Mouse (Mus musculus) midbrain, postnatal 0 days (tissue): ENCODE data around the gene Atg16l2. TPM values are rescaled to one million over a fixed set of nuclear protein-coding genes. Genes with fewer than 3 reads are reported as not detected.
A peak's percentile ranks its signal among the peaks of the same experiment; 100 is the strongest.

Source experiments
- ATAC-seq: fragments of 200-750 bp; cut with Nextera tagmentation; 2 replicates; pipeline ENCODE4 v1.8.0; 2017; ENCODE audit warnings: moderate number of reproducible peaks, mild to moderate bottlenecking, moderate TSS enrichment, moderate library complexity; ENCODE audit not compliant: low FRiP score
- DNase-seq: peaks from one replicate; pipeline ENCODE4 v3.0.0-alpha.2; 2015; ENCODE audit warnings: low spot score
- H3K27ac ChIP-seq: fragments of 300-500 bp; sonication (generic); 2 replicates; pipeline ENCODE4 v1.5.1; 2014; ENCODE audit warnings: low read depth, mild to moderate bottlenecking, low read length, mixed read lengths
- H3K27me3 ChIP-seq: fragments of 300-500 bp; sonication (generic); 2 replicates; pipeline ENCODE4 v1.6.1; 2014; ENCODE audit warnings: low read length, control low read depth, mixed read lengths; ENCODE audit not compliant: insufficient read depth
- H3K36me3 ChIP-seq: fragments of 300-500 bp; sonication (generic); 2 replicates; pipeline ENCODE4 v1.6.1; 2014; ENCODE audit warnings: low read length, control low read depth, mixed read lengths; ENCODE audit not compliant: insufficient read depth
- H3K4me1 ChIP-seq: fragments of 300-500 bp; sonication (generic); 2 replicates; pipeline ENCODE4 v1.6.1; 2014; ENCODE audit warnings: mild to moderate bottlenecking, control low read depth, antibody characterized with exemption, low read length, mixed read lengths; ENCODE audit not compliant: insufficient read depth
- H3K4me2 ChIP-seq: fragments of 300-500 bp; sonication (generic); 2 replicates; pipeline ENCODE4 v1.6.1; 2014; ENCODE audit warnings: low read depth, mild to moderate bottlenecking, low read length, mixed read lengths; ENCODE audit not compliant: poor library complexity, severe bottlenecking
- H3K4me3 ChIP-seq: fragments of 300-500 bp; sonication (generic); 2 replicates; pipeline ENCODE4 v1.5.1; 2014; ENCODE audit warnings: low read depth, mild to moderate bottlenecking, low read length, moderate library complexity
- H3K9ac ChIP-seq: fragments of 300-500 bp; sonication (generic); replicated peaks from 2 replicates; pipeline ENCODE4 v1.6.1; 2014; ENCODE audit warnings: mild to moderate bottlenecking, low read length, moderate library complexity, mixed read lengths; ENCODE audit not compliant: poor library complexity, severe bottlenecking
- H3K9me3 ChIP-seq: fragments of 300-500 bp; sonication (generic); 2 replicates; pipeline ENCODE4 v1.6.1; 2016; ENCODE audit warnings: low read length, control low read depth
- CTCF ChIP-seq: IDR thresholded peaks from 2 replicates; pipeline ENCODE4 v1.5.1; 2016; ENCODE audit warnings: antibody characterized with exemption, mild to moderate bottlenecking
- WGBS: fragments of 180-500 bp; shearing (Covaris S2); extraction: QIAGEN DNeasy Blood & Tissue Kit; methylation state at CpG from one replicate; pipeline ENCODE4 v1.1.7; 2014; 5-methylcytosine and 5-hydroxymethylcytosine counted together
- polyA plus RNA-seq: library from polyadenylated mRNA; unstranded; fragments of >200 nt; fragmentation: Nextera tagmentation; extraction: Ambion mirVana; gene quantifications from 2 replicates; pipeline ENCODE4 v1.2.1, GENCODE M21; 2015
- total RNA-seq: library from RNA; depleted of rRNA; stranded (reverse); fragments of >200 nt; gene quantifications from 2 replicates; pipeline ENCODE4 v1.2.3, GENCODE M21; 2014; rRNA removed

The Atg16l2 gene
- 17.0 and 31.5 TPM in 2 replicates for total RNA-seq
- polyA plus RNA-seq, result 22.4 and 22.6 TPM in 2 replicates

- under 1% methylated on average over 39 of the region's 39 CpGs for WGBS
- no peaks in the 10 kb centered on the region for H3K9me3 ChIP-seq
- peak; percentile 64 for TF ChIP-seq CTCF
These were observed at the start of gene Atg16l2 for GRCm38 (mm10) chr7:101301881-101302456. TSS of gene Atg16l2 (minus strand) at chr7:101302251.

GRCm38 (mm10) chr7:101349861-101350260 is 47.8 kb upstream of the Atg16l2 start:
- H3K9me3 ChIP-seq, result no peaks in the 10 kb centered on the region
- 49% methylated on average over 2 of the region's 2 CpGs for WGBS
- no peak overlapping the region for H3K4me2 ChIP-seq
- H3K27ac ChIP-seq, result peak overlapping the region; percentile 47; the same call in 1 of the 2 replicates
- no peak overlapping the region for H3K9ac ChIP-seq
- H3K36me3 ChIP-seq, result no peaks in the 10 kb centered on the region
- ATAC-seq, result peak; percentile 70
- 0 out of 2 replicates have a peak, but pooled peaks cover 5% of the 10 kb centered on the region for H3K4me1 ChIP-seq
- H3K4me3 ChIP-seq, result no peak overlapping the region
- H3K27me3 ChIP-seq, result no peaks in the 10 kb centered on the region; the same call in 1 of the 2 replicates
- peak; percentile 79 for DNase-seq
- TF ChIP-seq CTCF, result no peak

More at GRCm38 (mm10) chr7:101301881-101302456, at the start of gene Atg16l2:
- Histone ChIP-seq H3K4me1 (peaks cover 6% of the 10 kb centered on the region; the same call in 1 of the 2 replicates), H3K27me3 (peaks cover 3% of the 10 kb centered on the region; the same call in 1 of the 2 replicates), H3K36me3 (no peaks in the 10 kb centered on the region), H3K9ac (peak within 1 kb of the TSS; percentile 57), H3K4me3 (peak within 1 kb of the TSS; percentile 55), H3K27ac (peak within 1 kb of the TSS; percentile 60), H3K4me2 (peak within 1 kb of the TSS; percentile 92)
- DNase-seq, result peak; percentile 91
- peak; percentile 93 for ATAC-seq

- Histone ChIP-seq H3K27ac (no peak overlapping the region), H3K9ac (peak overlapping the region; percentile 39), H3K36me3 (0 out of 2 replicates have a peak, but pooled peaks cover 2% of the 10 kb centered on the region), H3K9me3 (no peaks in the 10 kb centered on the region), H3K4me3 (peak overlapping the region; percentile 44), H3K27me3 (no peaks in the 10 kb centered on the region; the same call in 1 of the 2 replicates), H3K4me2 (peak overlapping the region; percentile 69), H3K4me1 (0 out of 2 replicates have a peak, but pooled peaks cover 5% of the 10 kb centered on the region)
- DNase-seq (peak; percentile 8), ATAC-seq (no peak)
- WGBS, result 7% methylated on average over 13 of the region's 13 CpGs
- TF ChIP-seq CTCF, result no peak
These were observed 46.3 kb upstream of the Atg16l2 start for GRCm38 (mm10) chr7:101348312-101348711.

- Histone ChIP-seq H3K4me1 (0 out of 2 replicates have a peak, but pooled peaks cover 5% of the 10 kb centered on the region), H3K9me3 (no peaks in the 10 kb centered on the region), H3K9ac (peak within 1 kb of the TSS; percentile 39), H3K27ac (no peak within 1 kb of the TSS), H3K36me3 (0 out of 2 replicates have a peak, but pooled peaks cover 2% of the 10 kb centered on the region), H3K27me3 (no peaks in the 10 kb centered on the region; the same call in 1 of the 2 replicates), H3K4me2 (peak within 1 kb of the TSS; percentile 69), H3K4me3 (peak within 1 kb of the TSS; percentile 44)
- under 1% methylated on average over 35 of the region's 35 CpGs for WGBS
- TF ChIP-seq CTCF, result no peak
- ATAC-seq (peak; percentile 52), DNase-seq (peak; percentile 46)
These were observed 45.8 kb upstream of the Atg16l2 start, which contains the start of gene Arap1 for GRCm38 (mm10) chr7:101347767-101348270. TSS of gene Arap1 (plus strand) at chr7:101348067.

- Histone ChIP-seq H3K27ac (no peak overlapping the region), H3K4me1 (0 out of 2 replicates have a peak, but pooled peaks cover 5% of the 10 kb centered on the region), H3K36me3 (0 out of 2 replicates have a peak, but pooled peaks cover 2% of the 10 kb centered on the region), H3K9ac (no peak overlapping the region), H3K9me3 (no peaks in the 10 kb centered on the region), H3K4me3 (no peak overlapping the region), H3K27me3 (no peaks in the 10 kb centered on the region; the same call in 1 of the 2 replicates), H3K4me2 (no peak overlapping the region)
- ATAC-seq (no peak), DNase-seq (no peak)
- TF ChIP-seq CTCF, result no peak
- 76% methylated on average over 2 of the region's 2 CpGs for WGBS
These were observed 44.9 kb upstream of the Atg16l2 start for GRCm38 (mm10) chr7:101346991-101347390.
